Mouse (Mus musculus): ENCODE measurements around the gene Dpf3.

GRCm38 (mm10) chr12:83496736-83497135 lies 9.2 kb upstream of the Dpf3 start:
- TF ChIP-seq GATA1 (IDR thresholded peaks at IDR 0.05; ENCODE audit: borderline replicate concordance, low read length) (no peak), FLI1 (IDR thresholded peaks at IDR 0.05; ENCODE audit: low read length) (no peak)
